Mouse (Mus musculus) common myeloid progenitor, adult 5-6 weeks (primary cell): ENCODE data around the gene Tmem151a. TPM values are rescaled to one million over a fixed set of nuclear protein-coding genes. Genes with fewer than 3 reads are reported as not detected.

Source experiments
- ATAC-seq: replicated peaks from 2 replicates; pipeline ENCODE4 v1.8.0; 2016; ENCODE audit warnings: low read depth, mild to moderate bottlenecking, moderate TSS enrichment, inconsistent platforms; ENCODE audit not compliant: poor library complexity, severe bottlenecking
- total RNA-seq: library from RNA; stranded (forward); fragments of 200-1000, 187-1606 nt; gene quantifications from 2 replicates; pipeline ENCODE4 v1.2.3, GENCODE M21; 2017

Tmem151a gene
- total RNA-seq, 1 experiment from 2014 or later: not detected

DNA sequence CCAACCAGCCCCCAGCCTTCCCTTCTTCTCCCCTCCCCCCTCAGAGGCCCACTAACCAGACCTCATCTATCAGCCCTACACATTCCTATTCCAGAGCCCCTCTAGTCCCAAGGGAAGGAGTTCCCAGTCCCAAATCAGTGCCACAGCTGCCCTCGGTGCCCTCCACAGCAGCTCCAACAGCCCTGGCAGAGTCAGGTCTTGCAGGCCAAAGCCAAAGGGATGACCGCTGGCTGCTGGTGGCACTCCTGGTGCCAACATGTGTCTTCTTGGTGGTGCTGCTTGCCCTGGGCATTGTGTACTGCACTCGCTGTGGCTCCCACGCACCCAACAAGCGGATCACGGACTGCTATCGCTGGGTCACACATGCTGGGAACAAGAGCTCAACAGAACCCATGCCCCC, 15.4 kb downstream of the Tmem151a start:
- ATAC-seq: no peak

DNA sequence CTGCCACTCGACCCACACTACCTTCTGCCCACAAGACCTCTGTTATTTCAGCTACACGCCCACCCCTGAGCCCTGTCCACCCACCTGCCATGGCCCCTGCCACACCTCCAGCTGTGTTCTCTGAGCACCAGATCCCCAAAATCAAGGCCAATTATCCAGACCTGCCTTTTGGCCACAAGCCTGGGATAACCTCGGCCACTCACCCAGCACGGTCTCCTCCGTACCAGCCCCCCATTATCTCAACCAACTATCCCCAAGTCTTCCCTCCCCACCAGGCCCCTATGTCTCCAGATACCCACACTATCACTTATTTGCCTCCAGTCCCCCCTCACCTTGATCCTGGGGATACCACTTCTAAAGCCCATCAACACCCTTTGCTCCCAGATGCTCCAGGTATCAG, 15.8 kb downstream of the Tmem151a start:
- ATAC-seq: no peak

DNA sequence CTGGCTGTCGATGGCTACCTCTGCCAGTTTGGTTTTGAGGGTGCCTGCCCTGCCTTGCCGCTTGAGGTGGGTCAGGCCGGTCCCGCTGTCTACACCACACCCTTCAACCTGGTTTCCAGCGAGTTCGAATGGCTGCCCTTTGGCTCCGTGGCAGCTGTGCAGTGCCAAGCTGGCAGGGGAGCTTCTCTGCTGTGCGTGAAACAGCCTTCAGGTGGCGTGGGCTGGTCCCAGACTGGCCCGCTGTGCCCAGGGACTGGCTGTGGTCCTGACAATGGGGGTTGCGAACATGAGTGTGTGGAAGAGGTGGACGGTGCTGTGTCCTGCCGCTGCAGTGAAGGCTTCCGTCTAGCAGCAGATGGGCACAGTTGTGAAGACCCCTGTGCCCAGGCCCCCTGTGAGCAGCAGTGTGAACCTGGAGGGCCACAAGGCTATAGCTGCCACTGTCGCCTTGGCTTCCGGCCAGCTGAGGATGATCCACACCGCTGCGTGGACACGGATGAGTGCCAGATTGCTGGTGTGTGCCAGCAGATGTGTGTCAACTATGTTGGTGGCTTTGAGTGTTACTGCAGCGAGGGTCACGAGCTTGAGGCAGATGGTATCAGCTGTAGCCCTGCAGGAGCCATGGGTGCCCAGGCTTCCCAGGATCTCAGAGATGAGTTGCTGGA, 16.6 kb downstream of the Tmem151a start:
- ATAC-seq: no peak

DNA sequence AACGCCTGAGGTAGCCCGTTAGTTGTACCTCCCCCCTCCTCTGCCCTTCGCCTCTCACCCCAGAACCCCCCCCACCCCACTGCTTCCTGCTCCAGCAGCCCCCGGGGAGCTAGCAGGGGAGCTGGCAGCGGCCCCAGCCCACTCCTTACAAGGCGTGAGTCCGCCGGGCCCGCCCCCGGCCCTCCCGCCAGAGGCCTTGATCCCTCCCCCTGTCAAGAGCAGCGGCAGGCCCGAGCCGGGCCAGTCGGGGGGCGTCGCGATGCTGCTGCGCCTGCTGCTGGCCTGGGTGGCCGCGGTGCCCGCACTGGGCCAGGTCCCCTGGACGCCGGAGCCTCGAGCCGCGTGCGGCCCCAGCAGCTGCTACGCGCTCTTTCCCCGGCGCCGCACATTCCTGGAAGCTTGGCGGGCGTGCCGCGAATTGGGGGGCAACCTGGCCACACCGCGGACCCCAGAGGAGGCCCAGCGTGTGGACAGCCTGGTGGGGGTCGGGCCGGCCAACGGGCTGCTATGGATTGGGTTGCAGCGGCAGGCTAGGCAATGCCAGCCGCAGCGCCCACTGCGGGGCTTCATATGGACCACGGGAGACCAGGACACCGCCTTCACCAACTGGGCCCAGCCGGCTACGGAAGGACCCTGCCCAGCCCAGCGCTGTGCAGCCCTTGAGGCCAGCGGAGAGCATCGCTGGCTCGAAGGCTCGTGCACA, 17.3 kb downstream of the Tmem151a start, which contains the start of gene Cd248:
Gene Cd248, plus strand, starts transcription at position 212 of the 703 bp plus-strand sequence.
- ATAC-seq: no peak

DNA sequence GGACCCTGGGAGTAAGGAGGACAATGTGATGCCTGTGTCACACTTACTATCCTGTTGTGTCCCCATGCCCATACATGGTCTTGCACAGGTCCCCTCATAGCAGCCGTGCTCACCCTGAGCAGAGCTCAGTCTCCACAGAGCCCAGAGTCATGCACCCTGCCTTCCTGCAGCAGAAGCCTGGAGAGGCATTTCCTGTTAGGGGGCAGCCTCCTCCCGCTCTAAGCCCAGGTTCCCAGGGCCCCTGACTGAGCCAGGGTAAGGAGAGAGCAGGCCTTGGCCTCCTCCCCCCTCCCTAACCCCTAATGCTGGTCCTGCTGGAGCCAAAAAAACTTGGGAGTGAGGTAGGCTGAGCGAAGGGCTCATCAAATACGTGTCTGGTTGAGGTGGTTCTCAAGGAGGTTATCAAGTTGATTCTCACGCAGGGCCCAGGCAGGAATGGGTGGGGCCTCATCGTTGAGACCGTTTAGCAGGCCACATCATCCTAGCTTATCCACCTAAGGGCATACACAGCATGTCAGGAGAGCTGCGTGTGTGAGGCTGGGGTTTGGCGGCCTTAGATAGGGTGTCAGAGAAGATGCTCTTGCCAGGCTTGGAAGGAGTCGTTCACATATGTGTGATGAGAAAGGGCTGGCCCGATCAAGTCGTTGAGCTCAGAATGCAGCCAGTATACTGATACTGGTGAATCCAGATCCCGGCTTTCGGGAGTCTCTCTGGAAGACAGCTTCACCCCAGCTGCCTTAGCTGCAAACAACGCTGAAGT, 18.1 kb downstream of the Tmem151a start:
- ATAC-seq: peak; percentile 55

DNA sequence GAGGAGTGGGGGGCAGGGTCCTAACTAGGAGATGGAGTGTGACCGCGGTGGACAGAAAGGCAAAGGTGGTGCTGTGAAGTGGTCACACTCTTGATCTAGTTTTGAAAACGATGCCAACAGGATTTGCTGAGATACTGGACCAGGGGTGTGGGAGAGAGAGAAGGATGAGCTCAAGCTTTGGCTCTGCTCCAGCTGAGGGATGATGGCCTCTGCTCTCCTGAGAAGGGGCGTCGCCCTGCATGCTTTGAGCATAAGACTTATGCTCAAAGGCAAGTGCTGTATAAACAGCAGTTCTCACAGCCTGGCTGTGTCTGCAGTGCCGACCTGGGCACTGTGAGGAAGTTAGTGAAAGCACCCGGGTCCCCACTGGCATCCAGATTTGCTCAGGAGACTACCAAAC, 20.2 kb downstream of the Tmem151a start:
- ATAC-seq: no peak

DNA sequence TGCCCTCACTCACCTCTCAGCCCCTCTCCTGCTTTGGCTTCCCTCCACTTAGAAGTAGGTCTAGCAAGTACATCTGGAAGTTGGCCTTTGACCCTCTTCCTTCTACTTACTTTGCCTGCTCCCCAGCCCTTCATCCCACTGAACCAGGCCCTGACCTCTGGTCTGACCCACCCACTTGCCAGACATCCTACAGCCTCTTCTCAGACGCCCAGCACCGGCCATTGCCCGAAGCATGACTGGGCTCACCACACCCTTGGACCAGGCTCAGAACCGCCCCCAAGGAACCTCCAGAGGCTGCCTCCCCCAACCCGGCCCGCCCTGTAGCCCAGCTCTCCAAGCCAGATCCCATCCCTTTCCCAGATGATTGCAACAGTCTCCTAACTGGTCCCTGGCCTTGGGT, 22.9 kb downstream of the Tmem151a start:
- ATAC-seq: no peak

DNA sequence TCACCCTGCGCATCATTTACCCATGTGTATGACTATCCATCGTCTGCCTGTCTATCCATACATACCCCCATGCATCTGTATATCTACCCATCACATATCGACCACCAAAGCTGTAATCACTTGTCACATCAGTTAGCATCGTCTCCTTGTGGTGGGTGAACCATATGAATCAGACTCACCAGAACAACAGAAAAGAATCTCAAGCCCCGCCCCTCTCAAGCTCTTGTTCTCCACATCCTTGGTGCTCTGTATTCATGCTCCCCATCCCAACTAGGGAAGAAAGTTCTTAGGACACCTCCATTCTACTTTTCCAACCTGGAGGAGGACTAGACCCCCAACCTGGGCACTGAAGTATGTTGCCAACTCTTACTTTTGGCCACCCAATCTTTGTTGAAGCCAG, 23.3 kb downstream of the Tmem151a start:
- ATAC-seq: no peak

DNA sequence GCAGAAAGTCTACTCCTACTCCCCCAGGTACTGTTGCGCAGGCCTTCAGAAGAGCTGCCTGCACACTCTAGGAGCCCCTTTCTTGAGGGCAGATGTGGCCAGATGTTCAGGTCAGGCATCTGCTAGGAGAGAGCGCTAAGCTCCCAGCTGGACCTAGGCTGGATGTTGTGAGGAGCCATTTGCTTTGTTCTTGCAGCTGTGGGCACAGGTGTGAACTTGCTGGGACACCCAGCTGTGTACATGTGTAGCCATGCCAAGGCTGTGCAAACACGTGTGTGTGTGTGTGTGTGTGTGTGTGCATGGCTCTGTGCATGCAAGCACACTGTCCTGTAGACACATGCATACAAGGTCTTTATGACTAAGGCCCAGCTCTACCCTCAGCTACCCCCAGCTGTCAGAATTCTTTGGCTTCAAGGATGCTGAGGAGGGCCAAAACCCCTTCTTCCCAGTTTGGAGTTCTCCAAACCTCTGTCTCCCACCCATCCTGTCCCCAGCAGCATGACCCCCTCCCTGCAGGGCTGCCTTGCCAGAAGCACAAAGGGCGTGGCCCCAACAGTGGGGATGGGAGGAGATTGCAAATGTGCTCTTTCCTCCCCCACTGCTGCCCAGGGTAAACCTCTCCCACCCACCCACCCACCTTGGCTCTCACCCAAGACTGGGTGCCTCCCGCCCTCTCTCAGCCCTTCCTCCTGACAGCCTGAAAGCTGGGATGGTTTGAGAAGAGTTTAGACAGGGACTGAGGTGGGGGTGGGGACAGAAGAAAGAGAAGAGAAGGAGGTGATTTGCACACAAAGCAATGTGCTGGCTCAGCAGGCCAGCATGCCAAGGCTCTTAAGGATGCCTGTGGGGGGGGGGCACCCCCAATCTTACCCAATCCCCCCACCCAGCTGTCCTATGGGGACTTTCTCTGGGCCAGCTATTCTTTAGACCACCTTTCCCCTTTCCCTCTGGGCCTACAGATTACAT, 24.7 kb downstream of the Tmem151a start:
- ATAC-seq: no peak

DNA sequence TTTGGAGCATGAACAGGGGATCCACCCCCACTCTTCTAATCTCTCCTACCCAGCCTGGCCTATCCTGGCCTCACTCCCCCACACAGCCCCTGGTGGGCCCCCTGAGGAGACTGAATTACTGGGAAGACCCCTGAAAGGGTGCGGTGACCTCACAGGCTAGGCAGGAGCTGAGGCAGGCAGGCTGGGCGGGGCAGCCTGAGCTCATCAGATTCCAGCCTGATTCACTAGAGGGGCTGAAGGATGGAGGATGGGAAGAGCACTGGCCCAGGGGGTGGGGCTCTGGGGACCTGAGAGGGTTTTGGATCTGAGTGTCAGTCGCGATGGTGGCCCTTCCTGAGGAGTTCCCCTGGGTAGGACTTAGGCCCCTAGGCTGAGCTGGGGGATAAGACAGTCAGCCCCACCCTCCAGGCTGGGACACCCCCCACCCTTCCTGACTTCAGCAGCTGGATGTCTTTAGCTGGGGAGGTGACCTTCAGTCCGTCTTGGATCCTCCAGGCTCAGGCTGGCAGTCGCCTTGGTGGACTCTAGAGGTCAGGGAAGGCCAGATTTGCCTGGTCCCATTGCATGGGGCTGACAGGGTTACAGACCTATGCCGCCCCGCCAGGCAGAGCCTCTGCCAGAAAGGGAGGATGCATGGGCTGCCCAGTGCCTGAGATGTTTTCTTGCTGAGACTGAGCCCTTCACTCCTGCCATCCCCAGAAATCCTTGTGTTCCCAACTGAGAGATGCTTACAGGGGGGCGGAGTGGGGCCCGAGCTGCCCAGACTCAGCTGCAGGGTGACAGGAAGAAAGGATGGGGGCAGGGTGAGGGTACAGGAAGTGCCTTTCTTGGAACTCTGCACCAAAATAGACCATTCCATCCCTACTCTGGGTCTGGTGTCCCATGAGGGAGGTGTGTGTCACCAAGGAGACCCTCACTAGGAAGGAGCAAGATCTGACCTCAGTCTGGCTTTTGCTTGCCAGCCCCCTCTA, 26.2 kb downstream of the Tmem151a start:
- no peak for ATAC-seq

DNA sequence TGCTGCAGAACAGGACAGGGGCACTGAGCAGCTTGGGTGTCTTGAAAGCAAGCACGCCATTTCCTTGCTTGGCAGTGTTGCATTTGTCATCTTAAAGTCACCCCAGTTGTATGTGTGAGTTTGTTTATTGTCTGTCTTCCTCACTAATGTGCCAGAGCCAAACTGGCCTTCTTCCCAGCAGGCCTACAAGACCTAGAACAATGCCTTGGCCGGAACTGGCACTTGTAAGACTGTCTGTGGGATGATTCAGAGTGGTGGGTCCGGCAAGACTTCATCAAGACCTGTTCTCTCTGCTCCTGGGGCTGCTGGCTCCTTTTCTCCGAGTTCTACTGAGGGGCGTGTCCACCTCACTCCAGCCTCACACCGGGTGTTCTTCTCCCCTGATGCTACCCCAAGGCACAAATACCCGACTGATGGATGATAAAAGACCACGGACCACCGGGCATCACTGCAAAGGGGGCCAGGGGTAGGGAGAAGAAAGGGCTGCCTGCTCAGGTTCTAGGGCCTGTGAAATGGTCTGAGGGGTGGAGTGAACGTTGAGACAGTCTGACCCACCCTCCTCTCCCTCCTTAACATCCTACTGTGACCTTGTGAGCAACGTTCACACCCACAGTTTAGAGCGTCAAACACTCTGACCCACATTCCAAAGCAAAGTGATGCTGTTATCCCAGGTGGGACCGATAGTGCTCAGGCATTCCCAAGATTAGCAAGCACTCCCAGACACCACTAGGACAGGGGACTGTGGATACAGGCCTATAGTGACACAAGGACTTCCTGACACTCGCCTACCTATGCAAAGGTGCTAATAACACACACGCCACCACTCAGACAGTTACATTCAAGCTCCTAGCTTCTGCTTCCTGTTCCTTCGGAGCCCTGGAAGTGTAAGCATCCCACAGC, 27.2 kb downstream of the Tmem151a start:
- ATAC-seq: no peak

DNA sequence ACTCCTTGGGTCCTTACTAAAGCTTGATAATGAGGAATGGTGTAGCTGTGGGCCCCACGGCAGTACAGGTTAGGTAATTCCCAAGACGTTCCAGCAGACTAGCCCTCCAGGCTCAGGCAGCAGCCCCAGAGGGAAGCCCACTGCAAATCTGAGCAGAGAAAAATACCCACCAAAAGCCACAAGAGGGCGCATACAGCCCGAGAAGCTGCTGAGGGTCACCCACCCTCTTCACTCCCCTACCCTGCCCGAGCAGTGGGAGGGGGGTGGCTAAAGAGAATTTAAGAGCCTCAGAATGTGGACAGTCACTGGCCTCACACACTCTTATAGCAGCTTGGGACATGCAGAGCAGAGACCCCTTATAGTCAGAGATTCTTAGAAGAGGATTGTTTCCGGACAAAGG, 29.1 kb downstream of the Tmem151a start:
- peak; percentile 30; the same call in 1 of the 2 replicates for ATAC-seq

DNA sequence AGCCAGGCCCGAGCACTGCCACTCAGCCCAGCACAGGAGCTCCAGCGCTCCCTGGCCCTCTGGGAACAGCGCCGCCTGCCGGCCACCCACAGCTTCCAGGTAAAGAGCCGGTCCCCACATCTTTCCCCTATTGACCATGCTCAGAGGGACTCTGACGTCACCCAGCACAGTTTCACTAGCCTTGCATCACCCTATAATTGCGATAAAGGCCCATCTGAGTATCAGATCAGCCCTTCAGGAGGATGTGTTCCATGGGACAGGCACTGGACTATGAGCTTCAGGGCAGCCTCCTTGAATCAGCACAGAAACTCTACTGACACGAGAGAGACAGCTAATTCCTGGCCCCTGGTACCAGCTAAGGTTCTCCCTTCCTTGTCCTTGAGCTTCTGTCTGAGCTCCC, 31.4 kb downstream of the Tmem151a start:
- peak; percentile 40; the same call in 1 of the 2 replicates for ATAC-seq

DNA sequence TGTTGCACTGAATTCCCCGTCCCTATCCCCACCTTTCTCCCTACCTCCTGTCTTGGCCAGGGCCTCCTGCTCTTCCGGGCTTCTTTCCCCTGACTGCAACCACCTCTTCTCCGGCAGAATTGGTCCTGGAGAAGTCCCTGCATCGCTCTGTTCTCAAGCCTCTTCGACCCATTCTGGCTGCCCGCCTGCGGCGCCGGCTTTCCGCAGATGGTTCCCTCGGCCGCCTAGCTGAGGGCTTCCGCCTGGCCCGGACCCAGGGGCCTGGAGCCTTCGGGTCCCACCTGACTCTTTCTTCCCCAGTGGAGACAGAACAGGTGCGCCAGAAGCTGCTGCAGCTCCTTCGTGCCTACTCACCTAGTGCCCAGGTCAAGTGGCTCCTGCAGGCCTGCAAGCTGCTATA, 32.5 kb downstream of the Tmem151a start:
- no peak for ATAC-seq

DNA sequence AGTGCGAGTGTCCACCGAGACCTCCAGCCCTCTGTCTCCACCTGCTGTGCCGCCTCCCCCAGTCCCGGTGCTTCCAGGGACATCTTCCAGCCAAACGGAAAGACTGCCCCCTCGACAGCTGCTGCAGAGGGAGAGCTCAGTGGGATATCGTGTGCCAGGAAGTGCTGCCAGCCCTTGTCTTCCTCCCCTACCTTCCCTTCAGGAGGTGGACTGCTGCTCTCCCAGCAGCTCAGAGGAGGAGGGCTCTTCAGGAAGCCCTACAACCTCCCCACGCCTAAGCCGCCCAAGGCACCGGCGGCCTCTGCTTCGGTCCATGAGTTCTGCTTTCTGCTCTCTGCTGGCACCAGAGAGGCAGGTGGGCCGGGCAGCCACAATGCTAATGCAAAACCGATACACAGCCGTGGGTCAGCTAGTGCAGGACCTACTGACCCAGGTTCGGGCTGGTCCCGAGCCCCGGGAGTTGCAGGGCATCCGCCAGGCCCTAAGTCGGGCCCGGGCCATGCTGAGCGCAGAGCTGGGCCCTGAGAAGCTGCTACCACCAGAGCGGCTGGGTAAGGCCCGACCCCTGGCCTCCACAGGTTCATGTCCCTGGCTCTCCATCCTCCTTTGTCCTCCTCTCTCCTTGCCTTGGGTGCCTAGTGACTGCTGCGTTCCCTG, 33.0 kb downstream of the Tmem151a start:
- no peak for ATAC-seq

DNA sequence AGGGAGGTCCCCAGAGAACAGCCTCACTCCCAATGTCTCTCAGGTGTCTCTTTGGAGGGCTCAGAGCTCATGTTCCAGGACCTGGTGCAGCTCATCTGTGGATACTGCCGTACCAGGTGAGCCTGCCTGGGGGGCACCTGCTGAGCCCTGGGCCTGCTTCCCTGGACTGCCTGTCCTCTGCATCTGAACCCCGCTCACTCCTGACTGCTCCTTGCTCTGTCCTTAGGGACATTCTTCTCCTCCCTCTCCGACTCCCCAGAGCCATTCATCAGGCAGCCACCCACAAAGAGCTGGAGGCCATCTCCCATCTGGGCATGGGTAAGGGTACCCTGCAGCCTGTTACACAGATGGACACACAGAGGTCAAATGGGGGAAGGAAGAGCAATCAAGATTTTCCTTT, 33.8 kb downstream of the Tmem151a start:
- no peak for ATAC-seq

DNA sequence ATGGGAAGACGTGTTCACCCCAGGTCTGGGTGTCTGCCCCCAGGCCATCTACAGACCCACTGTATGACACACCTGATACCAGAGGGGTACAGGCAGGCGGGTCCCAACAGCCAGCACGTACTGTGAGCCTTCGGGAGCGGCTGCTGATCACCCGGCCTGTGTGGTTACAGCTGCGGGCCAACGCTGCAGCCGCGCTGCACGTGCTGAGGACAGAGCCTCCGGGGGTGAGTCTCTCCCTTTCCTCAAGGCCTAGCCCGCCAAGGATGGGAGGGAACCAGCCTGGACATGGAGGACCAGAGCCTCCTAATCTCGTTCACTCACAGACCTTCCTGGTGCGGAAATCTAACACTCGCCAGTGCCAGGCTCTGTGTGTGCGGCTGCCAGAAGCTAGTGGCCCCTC, 34.3 kb downstream of the Tmem151a start:
- 0 out of 2 replicates have a peak, but pooled peaks have one; percentile 16 for ATAC-seq
